Mouse (Mus musculus): Measurements from ENCODE around the gene Bean1.

The Bean1 gene

GRCm38 (mm10) chr8:104171050-104171620 is 893 bp downstream of the Bean1 start:
- DNase-seq (ENCODE audit: low spot score) = no peak

DNA sequence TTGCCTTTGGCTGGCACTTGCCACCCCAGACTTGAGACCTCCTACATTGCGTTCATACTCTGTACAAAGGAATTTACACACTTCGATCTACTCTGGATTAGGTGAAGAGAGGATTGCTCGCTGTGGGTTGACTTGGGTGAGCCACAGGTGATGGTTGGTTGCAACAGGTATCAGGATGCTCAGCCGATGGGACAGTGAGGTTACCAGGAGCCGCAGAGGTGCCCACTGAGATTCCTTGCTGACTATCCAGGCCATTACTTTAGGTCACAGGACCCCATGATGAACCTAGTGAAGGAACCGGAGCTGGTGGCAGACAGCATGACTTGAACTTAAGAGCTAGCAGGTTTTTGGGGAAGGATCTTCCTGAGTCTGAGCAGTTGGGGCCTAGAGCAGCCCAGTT is 2.2 kb downstream of the Bean1 start:
- no peak for DNase-seq (ENCODE audit: low spot score)

DNA sequence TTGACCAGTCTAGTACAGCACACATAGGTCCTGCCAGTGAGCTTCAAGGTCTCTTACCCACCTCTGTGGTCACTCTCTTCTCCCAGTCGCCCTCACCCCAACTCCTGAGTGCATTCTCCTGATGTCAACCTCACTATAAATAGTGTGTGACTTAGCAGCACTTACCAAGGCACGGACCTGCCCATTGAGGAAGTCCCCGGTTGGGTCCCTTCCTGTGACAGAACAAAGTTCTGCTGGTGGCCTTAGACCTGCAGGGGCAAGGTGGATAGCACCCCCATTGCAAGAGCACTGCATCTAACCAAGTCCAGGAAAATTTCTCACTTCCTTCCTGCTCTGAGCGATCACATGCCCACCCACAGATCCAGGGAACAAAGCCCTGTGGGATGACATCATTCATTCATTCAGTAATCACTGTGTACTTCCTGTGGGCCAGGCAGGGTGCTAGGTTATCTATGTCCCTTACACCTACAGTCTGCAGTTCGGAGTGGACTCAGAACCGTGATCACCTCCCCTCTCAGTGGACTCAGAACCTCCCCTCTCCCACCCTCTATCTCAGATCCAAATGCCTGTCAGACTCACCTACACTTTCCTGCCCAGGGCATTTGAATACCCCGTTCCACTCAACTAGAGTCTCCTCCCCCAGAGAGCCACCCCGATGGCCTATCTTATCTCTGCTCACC is 5.7 kb downstream of the Bean1 start:
- DNase-seq (ENCODE audit: low spot score) = no peak

DNA sequence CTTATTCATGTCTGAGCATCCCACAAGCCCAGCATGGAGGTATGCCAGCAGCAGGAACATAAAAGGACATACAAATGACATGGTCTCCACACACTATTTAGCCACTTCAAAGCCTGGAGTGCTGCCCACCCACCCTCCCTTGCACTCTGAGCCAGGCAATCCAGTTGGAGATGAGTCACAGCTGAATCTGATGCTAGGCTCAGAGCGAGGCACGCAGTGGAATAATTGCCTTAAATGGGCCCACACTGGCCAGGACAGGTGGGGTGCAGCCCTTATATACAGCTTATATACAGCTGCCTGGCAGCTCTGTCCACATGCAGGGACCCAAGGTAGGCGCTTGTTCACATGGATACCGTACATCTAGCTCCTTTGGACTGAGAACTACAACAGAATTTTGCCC is 6.8 kb downstream of the Bean1 start:
- DNase-seq (ENCODE audit: low spot score) = no peak

- no peak for DNase-seq (ENCODE audit: low spot score)
Measured at GRCm38 (mm10) chr8:104184905-104185304, 14.7 kb downstream of the Bean1 start.

DNA sequence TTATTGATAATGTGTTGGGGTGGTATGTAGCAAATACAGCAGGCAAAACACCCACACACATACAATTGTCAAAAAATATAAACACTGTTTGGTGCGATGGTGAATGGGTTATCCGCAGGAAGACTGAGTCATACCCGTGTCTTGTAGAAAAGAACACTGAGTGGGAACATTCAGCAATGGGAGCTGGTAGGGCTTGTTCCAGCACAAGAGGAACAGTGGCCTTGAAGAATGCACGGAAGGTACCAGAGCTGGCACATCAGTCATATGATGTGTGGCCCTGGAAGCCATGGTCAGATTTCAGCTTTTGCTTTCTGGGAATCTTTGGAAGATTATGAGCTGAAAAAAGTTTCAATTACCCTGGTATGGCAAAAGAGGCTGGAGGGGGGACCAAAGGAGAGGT is 16.6 kb downstream of the Bean1 start:
- no peak for DNase-seq (ENCODE audit: low spot score)

- no peak for DNase-seq (ENCODE audit: low spot score)
Measured at GRCm38 (mm10) chr8:104187622-104188021, 17.4 kb downstream of the Bean1 start.

DNA sequence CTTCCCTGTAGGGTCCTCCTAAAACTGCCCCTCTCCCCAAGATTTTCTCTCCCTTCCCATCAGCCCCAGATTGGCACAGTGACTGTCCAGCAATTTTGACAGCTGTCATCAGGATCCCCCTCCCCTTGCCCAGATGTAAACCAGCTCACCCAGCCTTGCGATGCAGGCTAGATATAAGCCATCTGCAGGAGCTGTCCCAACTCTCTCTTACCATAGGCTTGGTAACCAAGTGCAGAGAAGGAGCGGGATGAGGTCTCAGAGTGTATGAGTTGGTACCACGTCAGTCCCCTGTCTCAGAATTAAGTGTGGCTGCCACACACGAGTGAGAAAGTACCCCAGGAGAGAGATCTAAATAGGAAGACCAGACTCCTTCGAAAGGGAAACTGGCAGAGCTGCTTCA is 18.2 kb downstream of the Bean1 start:
- DNase-seq (ENCODE audit: low spot score) = no peak

GRCm38 (mm10) chr8:104190777-104191468 is 20.7 kb downstream of the Bean1 start:
- no peak for DNase-seq (ENCODE audit: low spot score)

- DNase-seq (ENCODE audit: low spot score) = no peak
Measured at GRCm38 (mm10) chr8:104191496-104191895, 21.3 kb downstream of the Bean1 start.

GRCm38 (mm10) chr8:104199802-104200201 is 29.6 kb downstream of the Bean1 start:
- no peak for DNase-seq (ENCODE audit: low spot score)

DNA sequence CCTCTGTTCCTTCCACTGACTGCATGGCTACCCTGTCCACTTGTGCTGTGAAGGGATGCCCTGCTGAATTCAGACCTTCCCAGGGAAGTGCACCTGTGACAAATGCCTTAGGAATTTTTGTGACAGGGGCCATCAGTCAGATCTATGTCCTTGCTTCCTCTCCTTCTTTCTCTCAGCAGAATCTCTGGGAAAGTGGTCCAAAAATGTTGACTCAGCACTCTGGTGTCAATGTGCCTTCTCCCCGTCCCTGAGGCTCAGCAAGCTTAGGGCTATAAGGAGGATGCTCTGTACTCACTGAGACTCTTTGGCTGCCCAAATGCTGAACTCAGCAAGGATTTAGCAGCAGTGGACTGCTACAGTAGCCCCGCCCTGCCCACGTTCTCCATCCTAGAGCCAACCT is 31.4 kb downstream of the Bean1 start:
- DNase-seq (ENCODE audit: low spot score) = no peak

GRCm38 (mm10) chr8:104202320-104202719 is 32.1 kb downstream of the Bean1 start:
- no peak for DNase-seq (ENCODE audit: low spot score)

DNA sequence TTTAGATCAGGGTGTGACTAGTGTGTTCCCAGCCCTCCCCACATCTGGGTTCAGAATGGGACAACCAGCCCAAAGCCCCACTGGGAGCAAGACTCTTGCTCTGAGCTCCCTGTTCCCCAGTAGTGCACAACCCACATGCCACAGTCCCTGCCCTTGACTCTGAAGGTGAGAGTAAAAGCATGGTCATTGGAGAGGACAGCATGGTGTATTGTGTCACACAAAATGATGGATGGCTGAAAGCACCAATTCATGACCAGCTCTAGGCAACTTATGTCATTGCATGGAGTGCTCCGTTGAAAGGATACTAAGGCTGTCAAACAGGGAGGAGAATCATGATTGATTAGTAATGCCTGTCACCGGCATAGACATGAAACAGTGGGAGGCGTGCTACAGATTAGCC is 35.0 kb downstream of the Bean1 start:
- DNase-seq (ENCODE audit: low spot score) = no peak

- DNase-seq (ENCODE audit: low spot score) = no peak
Measured at GRCm38 (mm10) chr8:104217601-104218000, 47.4 kb downstream of the Bean1 start.

DNA sequence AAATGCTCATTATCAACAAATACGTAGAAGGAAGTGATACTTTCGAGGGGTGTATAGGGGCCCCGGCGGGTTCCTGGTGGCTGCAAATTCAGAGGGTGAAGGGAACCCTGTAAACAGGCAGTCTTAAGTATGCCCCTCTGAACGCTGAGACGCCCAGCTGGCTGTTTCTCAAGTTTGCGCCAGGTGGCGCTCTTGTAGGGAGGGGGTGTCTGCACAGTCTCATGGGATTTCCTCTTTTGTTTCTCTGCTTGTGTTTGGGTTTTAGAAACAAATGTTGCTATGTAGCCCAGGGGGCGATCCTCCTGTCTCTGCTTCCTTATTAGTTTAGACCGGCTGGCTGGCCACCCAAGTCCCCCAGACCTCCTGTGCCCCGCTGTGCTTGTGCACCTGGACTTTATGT is 48.8 kb downstream of the Bean1 start:
- DNase-seq (ENCODE audit: low spot score) = peak; percentile 39

DNA sequence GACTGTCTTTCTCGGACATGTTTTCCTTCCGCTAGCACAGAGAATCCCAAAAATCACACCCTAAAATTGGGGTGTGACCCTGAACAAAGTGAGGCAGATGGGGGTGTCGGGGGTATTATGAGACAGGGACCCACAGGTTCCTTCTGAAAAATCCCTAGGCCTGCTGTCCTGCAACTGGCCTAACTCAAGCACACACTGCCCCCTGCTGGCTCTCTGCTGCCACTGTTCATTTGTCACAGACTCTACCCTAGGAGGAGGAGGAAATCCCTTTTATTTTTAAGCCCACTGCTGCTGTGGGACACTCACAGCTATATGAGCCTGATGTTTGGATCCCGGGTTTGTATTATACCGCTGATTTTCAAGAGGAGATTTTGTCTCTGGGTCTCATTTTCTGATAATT is 49.6 kb downstream of the Bean1 start:
- peak; percentile 30 for DNase-seq (ENCODE audit: low spot score)

DNA sequence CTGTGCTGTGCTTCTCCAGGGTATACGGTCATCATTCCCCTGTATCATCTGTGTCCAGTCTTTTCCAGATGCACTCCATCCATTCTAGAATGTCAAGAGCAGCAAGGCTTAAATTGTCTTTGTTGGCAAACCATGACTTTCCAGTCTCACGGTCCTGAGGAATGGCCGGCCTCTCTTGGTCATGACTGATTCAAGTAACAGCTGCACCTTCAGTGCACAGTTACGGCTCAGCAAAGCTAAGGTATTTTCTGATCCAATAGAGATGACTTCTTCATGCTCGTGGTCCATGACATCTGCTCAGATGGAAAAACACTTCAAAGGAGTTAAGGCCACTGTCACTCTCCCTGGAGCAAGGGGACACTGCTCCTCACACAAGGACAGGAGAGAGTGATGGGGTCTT is 56.8 kb downstream of the Bean1 start:
- no peak for DNase-seq (ENCODE audit: low spot score)

- no peak for DNase-seq (ENCODE audit: low spot score)
Measured at GRCm38 (mm10) chr8:104230377-104230776, 60.1 kb downstream of the Bean1 start.

- no peak for DNase-seq (ENCODE audit: low spot score)
Measured at GRCm38 (mm10) chr8:104232039-104232438, 61.8 kb downstream of the Bean1 start.

DNA sequence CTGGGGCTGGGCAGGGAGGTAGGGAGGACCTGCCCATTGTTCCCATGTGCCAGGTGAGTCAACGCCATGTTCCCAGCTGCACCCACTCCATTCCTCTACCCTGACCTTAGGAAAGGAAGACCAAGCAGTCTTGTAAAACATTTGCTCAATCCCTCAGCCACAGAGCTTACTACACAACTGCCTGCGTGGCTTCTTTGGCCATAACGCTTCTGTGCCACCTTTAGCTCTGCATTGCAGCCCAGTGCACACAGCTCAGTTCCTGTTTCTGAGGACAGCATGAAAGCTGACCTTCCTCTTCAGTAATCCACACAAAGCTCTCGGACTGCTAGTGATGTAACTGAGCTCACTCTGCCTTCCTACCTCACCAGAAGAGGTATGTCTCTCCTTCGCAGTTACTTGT is 62.7 kb downstream of the Bean1 start:
- DNase-seq (ENCODE audit: low spot score) = no peak

DNA sequence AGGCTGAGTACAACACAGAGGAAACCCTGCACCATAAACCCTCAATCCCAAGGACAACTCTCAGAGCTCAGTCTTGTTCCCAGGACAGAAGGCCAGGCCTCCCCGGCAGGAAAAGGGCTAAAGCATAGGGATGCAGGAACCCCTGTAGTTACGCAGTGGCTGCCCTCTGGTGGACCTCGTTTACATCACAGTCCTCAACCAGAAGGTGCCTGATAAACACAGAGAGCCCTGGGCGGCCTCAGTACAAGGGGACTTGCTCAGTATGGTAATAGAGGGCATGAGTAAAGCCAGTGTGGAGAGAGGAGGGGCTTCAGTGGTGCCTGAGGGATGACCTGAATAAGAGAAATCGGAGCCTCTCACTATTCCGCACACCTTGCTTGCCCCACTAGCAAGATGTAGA is 64.3 kb downstream of the Bean1 start:
- no peak for DNase-seq (ENCODE audit: low spot score)

DNA sequence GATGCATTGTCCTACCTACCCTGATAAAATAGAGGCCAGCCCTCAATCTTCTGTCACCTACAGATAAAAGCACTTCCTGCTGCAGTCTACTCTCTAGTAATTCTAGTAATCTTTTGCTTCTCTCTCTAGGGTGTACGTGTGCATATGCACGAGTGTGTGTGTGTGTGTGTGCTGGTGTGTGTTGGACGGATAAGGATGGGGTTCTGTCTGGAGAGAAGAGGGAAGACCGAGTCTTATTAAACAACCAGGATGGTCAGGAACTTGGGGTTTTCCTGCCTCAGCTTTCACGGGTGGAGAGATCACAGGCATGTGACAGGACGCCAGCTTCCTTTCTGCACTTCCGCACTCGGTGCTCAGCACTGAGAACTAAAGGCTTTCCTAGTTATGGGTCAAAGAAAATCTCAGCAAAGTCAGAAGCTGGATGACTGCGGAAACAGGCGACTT is 69.2 kb downstream of the Bean1 start:
- peak; percentile 34 for DNase-seq (ENCODE audit: low spot score)
